Comparison of ENCODE assay signal across 8 mouse cellular contexts in the genomic region with DNA sequence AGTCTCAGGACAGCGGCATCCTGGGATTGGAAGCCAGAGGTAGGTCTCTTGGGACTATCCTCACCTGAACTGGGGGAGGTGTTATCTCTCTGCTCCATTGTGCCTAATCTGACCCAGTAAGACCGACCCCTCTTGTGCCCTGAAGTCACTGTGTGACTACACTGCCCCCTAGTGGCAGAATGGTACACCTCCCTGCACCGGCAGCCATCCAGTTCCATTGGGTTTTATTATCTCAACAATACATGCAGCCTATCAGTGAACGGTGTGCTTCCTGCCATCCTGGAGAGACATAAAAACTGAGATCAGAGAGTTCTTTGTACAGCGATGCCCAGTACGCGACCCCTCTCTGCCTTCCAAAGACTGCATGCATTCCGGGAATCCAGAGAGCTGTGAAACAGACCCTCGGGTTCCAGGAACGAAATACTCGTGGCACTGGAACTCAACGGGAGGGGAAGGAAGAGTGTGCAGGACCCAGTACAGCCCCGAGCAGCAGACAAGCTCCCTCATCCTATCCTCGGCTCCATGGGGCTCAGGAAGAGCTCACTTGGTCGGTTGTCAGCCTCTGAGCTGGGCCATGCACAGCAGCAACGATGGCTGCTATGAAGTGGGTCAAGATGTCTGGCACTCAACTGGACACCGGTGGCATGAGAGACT. TPM values are rescaled to one million over a fixed set of nuclear protein-coding genes. Genes with fewer than 3 reads are reported as not detected.
DNase-seq lines count a peak whose midpoint lies in the region; ATAC-seq and TF ChIP-seq lines count a peak whose summit lies in the region.

No protein-coding gene starts in this region.

- 28% methylated on average over 17 of the region's 17 CpGs for WGBS in embryonic facial prominence, embryonic 13.5 days
- WGBS in kidney, adult 2 months: 14% methylated on average over 17 of the region's 17 CpGs
- WGBS in limb, embryonic 12.5 days: 34% methylated on average over 17 of the region's 17 CpGs
- WGBS in midbrain, embryonic 16.5 days: 34% methylated on average over 17 of the region's 17 CpGs
- WGBS in spleen, adult 2 months: 25% methylated on average over 17 of the region's 17 CpGs

- H3K4me2 ChIP-seq in embryonic facial prominence, embryonic 13.5 days: peak overlapping the region; percentile 50
- peak overlapping the region; percentile 43 for H3K4me2 ChIP-seq in limb, embryonic 12.5 days
- 0 out of 2 replicates have a peak overlapping the region, but pooled peaks have one; percentile 1 for H3K4me2 ChIP-seq in midbrain, embryonic 16.5 days (ENCODE audit: low read length)

- TF ChIP-seq CTCF in kidney, adult 2 months (conservative IDR thresholded peaks at IDR 0.05; ENCODE audit: insufficient read depth, insufficient read length, low read depth, low read length): peak; percentile 100
- TF ChIP-seq CTCF in spleen, adult 2 months (IDR thresholded peaks at IDR 0.05; ENCODE audit: extremely low read depth, insufficient read depth, insufficient read length, insufficient replicate concordance): peak; percentile 85; the same call in 1 of the 2 replicates

- no peak overlapping the region for H3K27ac ChIP-seq in embryonic facial prominence, embryonic 13.5 days
- H3K27ac ChIP-seq in kidney, adult 2 months (ENCODE audit: insufficient read depth, low read depth, low read length): peak overlapping the region; percentile 26; the same call in 1 of the 2 replicates
- no peak overlapping the region for H3K27ac ChIP-seq in limb, embryonic 12.5 days
- no peak overlapping the region for H3K27ac ChIP-seq in midbrain, embryonic 16.5 days (ENCODE audit: low read length)
- H3K27ac ChIP-seq in spleen, adult 2 months (ENCODE audit: insufficient read depth, low read length): no peak overlapping the region

- H3K27me3 ChIP-seq in embryonic facial prominence, embryonic 13.5 days: no peaks in the 10 kb centered on the region
- no peaks in the 10 kb centered on the region for H3K27me3 ChIP-seq in kidney, adult 2 months (replicated peaks; ENCODE audit: control insufficient read depth, insufficient read depth, low read length)
- 0 out of 2 replicates have a peak, but pooled peaks cover 3% of the 10 kb centered on the region for H3K27me3 ChIP-seq in limb, embryonic 12.5 days
- H3K27me3 ChIP-seq in midbrain, embryonic 16.5 days (ENCODE audit: control insufficient read depth, insufficient read depth, low read depth, low read length): no peaks in the 10 kb centered on the region
- H3K27me3 ChIP-seq in spleen, adult 2 months (ENCODE audit: control insufficient read depth, insufficient read depth, low read length): no peaks in the 10 kb centered on the region

- H3K36me3 ChIP-seq in embryonic facial prominence, embryonic 13.5 days: no peaks in the 10 kb centered on the region
- no peaks in the 10 kb centered on the region for H3K36me3 ChIP-seq in kidney, adult 2 months (ENCODE audit: control insufficient read depth, insufficient read depth, low read length)
- H3K36me3 ChIP-seq in limb, embryonic 12.5 days: no peaks in the 10 kb centered on the region
- no peaks in the 10 kb centered on the region for H3K36me3 ChIP-seq in midbrain, embryonic 16.5 days (ENCODE audit: control insufficient read depth, insufficient read depth, low read length)
- H3K36me3 ChIP-seq in spleen, adult 2 months (ENCODE audit: control insufficient read depth, insufficient read depth, low read length): no peaks in the 10 kb centered on the region

- no peaks in the 10 kb centered on the region for H3K9me3 ChIP-seq in embryonic facial prominence, embryonic 13.5 days
- no peaks in the 10 kb centered on the region for H3K9me3 ChIP-seq in limb, embryonic 12.5 days
- H3K9me3 ChIP-seq in midbrain, embryonic 16.5 days (replicated peaks; ENCODE audit: control insufficient read depth, low read length, poor library complexity, severe bottlenecking): no peaks in the 10 kb centered on the region

- ATAC-seq in embryonic facial prominence, embryonic 13.5 days (ENCODE audit: insufficient number of reproducible peaks, insufficient read depth, low FRiP score, low TSS enrichment, low read depth): no peak
- peak; percentile 77 for ATAC-seq in limb, embryonic 12.5 days (ENCODE audit: insufficient number of reproducible peaks, insufficient read depth, low FRiP score, low TSS enrichment, low read depth)
- ATAC-seq in midbrain, embryonic 16.5 days: peak; percentile 75

- no peaks in the 10 kb centered on the region for H3K4me1 ChIP-seq in embryonic facial prominence, embryonic 13.5 days
- peaks cover 29% of the 10 kb centered on the region; the same call in 1 of the 2 replicates for H3K4me1 ChIP-seq in kidney, adult 2 months (ENCODE audit: control insufficient read depth, insufficient read depth, low read length)
- H3K4me1 ChIP-seq in limb, embryonic 12.5 days (replicated peaks): peaks cover 5% of the 10 kb centered on the region; the same call in 1 of the 2 replicates
- H3K4me1 ChIP-seq in midbrain, embryonic 16.5 days (ENCODE audit: control insufficient read depth, insufficient read depth, low read length): no peaks in the 10 kb centered on the region
- H3K4me1 ChIP-seq in spleen, adult 2 months (ENCODE audit: control insufficient read depth, insufficient read depth, insufficient read length): no peaks in the 10 kb centered on the region

- H3K9ac ChIP-seq in embryonic facial prominence, embryonic 13.5 days: peak overlapping the region; percentile 46; the same call in 1 of the 2 replicates
- peak overlapping the region; percentile 18; the same call in 1 of the 2 replicates for H3K9ac ChIP-seq in limb, embryonic 12.5 days (replicated peaks)
- no peak overlapping the region for H3K9ac ChIP-seq in midbrain, embryonic 16.5 days (ENCODE audit: low read depth, low read length)

- peak overlapping the region; percentile 20 for H3K4me3 ChIP-seq in embryonic facial prominence, embryonic 13.5 days
- 0 out of 2 replicates have a peak overlapping the region, but pooled peaks have one; percentile 1 for H3K4me3 ChIP-seq in kidney, adult 2 months (ENCODE audit: insufficient read depth, low read depth, low read length)
- H3K4me3 ChIP-seq in limb, embryonic 12.5 days (replicated peaks): 0 out of 2 replicates have a peak overlapping the region, but pooled peaks have one; percentile 8
- H3K4me3 ChIP-seq in midbrain, embryonic 16.5 days (ENCODE audit: low read depth, low read length): no peak overlapping the region
- no peak overlapping the region for H3K4me3 ChIP-seq in spleen, adult 2 months (ENCODE audit: extremely low read depth, insufficient read depth, insufficient read length)

- no peak for TF ChIP-seq POLR2A in kidney, adult 2 months (IDR thresholded peaks at IDR 0.05; ENCODE audit: low read depth, low read length)
- TF ChIP-seq POLR2A in spleen, adult 2 months (IDR thresholded peaks at IDR 0.05; ENCODE audit: low read depth, low read length): no peak

- peak; percentile 70 for DNase-seq in A20 (ENCODE audit: low read depth, low spot score)
- peak; percentile 77 to 83 for DNase-seq in adrenal gland, postnatal 36 days
- DNase-seq in heart, adult 8-10 months (ENCODE audit: low spot score): peak; percentile 56
- peak; percentile 83 for DNase-seq in kidney, adult 2 months
- peak; percentile 25 to 54 for DNase-seq in spleen, adult 2 months (ENCODE audit: low read depth in 1 of 2, low spot score in 2 of 2)

RNA-seq across cellular contexts. Expression of a gene that starts 10.5 kb away (rescaled TPM):
- 10 to 100 TPM; 19.3 to 25.1 TPM for total RNA-seq in adrenal gland, postnatal 36 days (2021)
- 28.6 and 32.6 TPM in 2 replicates for polyA plus RNA-seq in embryonic facial prominence, embryonic 13.5 days (2015; fragmentation: Nextera tagmentation; extraction: Ambion mirVana)
- 1 to 10 TPM; 4.2 to 7.9 (median 6.0) TPM for total RNA-seq in heart, adult 8-10 months (2022)
- 245 and 351 TPM in 2 replicates for polyA plus RNA-seq in kidney, adult 2 months (2012; rRNA removed)
- 30.8 TPM in 2 replicates for polyA plus RNA-seq in limb, embryonic 12.5 days (2016; fragmentation: Nextera tagmentation; extraction: Ambion mirVana)
- polyA plus RNA-seq in midbrain, embryonic 16.5 days (2015; fragmentation: Nextera tagmentation; extraction: Ambion mirVana): 44.2 and 44.4 TPM in 2 replicates
- polyA plus RNA-seq in spleen, adult 2 months (2012; rRNA removed): 46.5 and 65.7 TPM in 2 replicates

RNA-seq across cellular contexts. Expression of a gene that starts 59.8 kb away (rescaled TPM):
- total RNA-seq in adrenal gland, postnatal 36 days (2021): 10 to 100 TPM; 22.9 to 32.9 TPM
- polyA plus RNA-seq in embryonic facial prominence, embryonic 13.5 days (2015; fragmentation: Nextera tagmentation; extraction: Ambion mirVana): 26.2 and 28.3 TPM in 2 replicates
- total RNA-seq in heart, adult 8-10 months (2022): 1 to 10 TPM; 2.5 to 4.3 (median 3.1) TPM
- 19.1 and 23.5 TPM in 2 replicates for polyA plus RNA-seq in kidney, adult 2 months (2012; rRNA removed)
- polyA plus RNA-seq in limb, embryonic 12.5 days (2016; fragmentation: Nextera tagmentation; extraction: Ambion mirVana): 33.0 and 34.8 TPM in 2 replicates
- 68.8 and 78.8 TPM in 2 replicates for polyA plus RNA-seq in midbrain, embryonic 16.5 days (2015; fragmentation: Nextera tagmentation; extraction: Ambion mirVana)
- polyA plus RNA-seq in spleen, adult 2 months (2012; rRNA removed): 3.8 and 4.0 TPM in 2 replicates

Comparison
In these comparisons a context has a peak if more than half of its experiments do, and no peak if none do; other contexts are left out.
1. H3K4me3 ChIP-seq: peak in embryonic facial prominence, embryonic 13.5 days (single experiment), kidney, adult 2 months (single experiment) and limb, embryonic 12.5 days (single experiment); none in midbrain, embryonic 16.5 days (single experiment) and spleen, adult 2 months (single experiment).
2. Peak in every context shown above with its lines, with median percentiles within 50 percentile points of each other: DNase-seq and H3K4me2 ChIP-seq.